Mouse (Mus musculus) cortical plate, adult 2 months (tissue): Measurements from ENCODE around the gene Gna14.

ENCODE experiments used
- CTCF ChIP-seq: fragments of 200-500 bp; IDR thresholded peaks from 2 replicates; pipeline ENCODE4 v1.5.1; 2011; ENCODE audit warnings: mild to moderate bottlenecking, control low read depth, low read length; ENCODE audit not compliant: insufficient read depth; ENCODE audit errors: extremely low read depth
- POLR2A ChIP-seq: fragments of 200-500 bp; IDR thresholded peaks from 2 replicates; pipeline ENCODE4 v1.6.1; 2011; ENCODE audit warnings: mild to moderate bottlenecking, low read length, control low read depth; ENCODE audit not compliant: insufficient read depth; ENCODE audit errors: extremely low read depth

- no peak for TF ChIP-seq POLR2A
- no peak for TF ChIP-seq CTCF
These were observed 5.8 kb downstream of the Gna14 start for GRCm38 (mm10) chr19:16441329-16441728.
